Mouse (Mus musculus) left cerebral cortex, adult 8-10 months (tissue): Measurements from ENCODE around the gene Rfesd. TPM values are rescaled to one million over a fixed set of nuclear protein-coding genes. Genes with fewer than 3 reads are reported as not detected.

Source experiments
- DNase-seq, 2 experiments: peaks; one replicate each; pipeline ENCODE4 v3.0.0; 2022; ENCODE audit warnings: low spot score in 2 of 2
- total RNA-seq, 4 experiments: library from RNA; stranded (reverse); gene quantifications; 2 replicates each; pipeline ENCODE4 v1.2.4; 2022

Rfesd gene
- total RNA-seq, 4 experiments from 2014 or later = 18.1 to 20.2 (median 19.4) TPM

DNA sequence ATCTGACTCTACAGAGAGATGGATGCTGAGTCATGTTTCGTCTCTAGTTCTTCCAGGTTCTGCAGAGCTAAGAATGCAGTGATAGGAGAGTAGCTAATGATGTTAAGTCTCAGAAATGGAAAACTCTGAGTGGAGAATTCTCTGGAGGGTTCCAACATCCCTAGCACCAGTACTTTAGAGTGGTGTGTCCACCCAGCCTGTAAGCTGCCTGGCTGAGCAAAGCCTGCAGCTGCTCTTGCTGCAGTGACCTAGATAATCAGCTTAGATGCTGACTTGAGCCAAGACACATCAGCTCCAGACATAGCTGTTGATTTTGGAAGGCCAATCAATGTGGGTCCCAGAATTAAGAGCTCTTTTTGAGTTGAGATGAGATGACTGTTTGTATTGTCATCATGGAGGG lies 30.4 kb downstream of the Rfesd start:
- peak in 1 of 2 experiments; percentile 25 for DNase-seq

- no peak for DNase-seq
These were observed 36.6 kb downstream of the Rfesd start for GRCm38 (mm10) chr13:75981901-75982300.

- DNase-seq = no peak
These were observed 41.9 kb downstream of the Rfesd start for GRCm38 (mm10) chr13:75976649-75977048.

DNA sequence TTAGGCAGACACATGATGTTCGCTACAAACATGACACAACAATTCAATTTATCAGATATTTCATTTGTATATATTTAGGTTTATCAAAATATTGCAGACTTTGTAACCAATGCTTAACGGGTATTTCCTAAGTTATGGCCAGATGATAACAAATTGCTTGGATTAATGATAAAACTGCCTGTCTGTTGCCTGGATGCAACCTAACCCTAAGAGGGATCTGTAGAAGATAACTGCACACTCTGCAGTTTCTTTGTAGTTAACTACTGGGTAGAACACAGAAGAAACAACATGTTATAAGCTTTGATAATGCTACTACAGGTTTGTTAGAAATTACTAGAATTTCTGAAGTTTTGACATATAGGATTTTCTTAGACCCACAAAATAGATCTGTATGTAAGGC lies 42.3 kb downstream of the Rfesd start:
- DNase-seq = no peak

GRCm38 (mm10) chr13:75975629-75976028 lies 42.9 kb downstream of the Rfesd start:
- DNase-seq = no peak

DNA sequence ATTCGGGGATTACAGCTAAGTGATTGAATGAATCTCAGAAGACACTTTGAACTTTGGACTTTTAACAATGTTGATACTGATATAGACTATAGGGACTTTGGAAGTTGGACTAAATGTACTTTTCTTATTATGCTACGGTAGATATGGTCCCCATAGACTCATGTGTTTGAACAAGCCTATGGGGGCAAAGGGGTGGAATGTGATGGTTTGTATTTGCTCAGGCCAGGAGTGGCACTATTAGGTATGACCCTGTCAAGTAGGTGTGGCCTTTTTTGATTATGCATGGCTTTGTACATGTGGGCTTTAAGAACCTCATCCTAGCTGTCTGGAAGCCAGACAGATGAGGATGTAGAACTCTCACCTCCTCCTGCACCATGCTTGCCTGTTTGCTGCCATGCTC lies 44.0 kb downstream of the Rfesd start:
- no peak for DNase-seq

DNA sequence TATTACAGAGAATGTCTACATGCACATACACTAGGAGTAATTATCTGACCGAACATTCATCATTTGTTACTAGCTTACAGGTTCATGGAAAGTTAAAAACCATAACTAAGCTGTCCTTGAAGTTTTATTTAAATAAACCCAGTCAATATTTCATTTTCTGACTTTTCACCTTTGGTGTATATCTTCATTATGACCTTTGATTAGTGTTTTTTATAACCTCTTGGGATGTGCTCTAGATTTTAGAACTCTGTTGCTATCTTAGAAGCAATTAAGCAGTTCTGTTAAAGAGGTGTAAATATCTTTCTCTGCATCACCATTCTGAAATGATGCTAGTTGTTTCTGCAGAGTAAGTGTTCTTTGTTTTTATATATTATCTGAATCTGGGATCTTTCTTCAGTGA lies 51.7 kb downstream of the Rfesd start, which contains the start of gene Spata9:
Gene Spata9, plus strand, starts transcription at position 301 of the 400 bp plus-strand sequence.
- no peak for DNase-seq

DNA sequence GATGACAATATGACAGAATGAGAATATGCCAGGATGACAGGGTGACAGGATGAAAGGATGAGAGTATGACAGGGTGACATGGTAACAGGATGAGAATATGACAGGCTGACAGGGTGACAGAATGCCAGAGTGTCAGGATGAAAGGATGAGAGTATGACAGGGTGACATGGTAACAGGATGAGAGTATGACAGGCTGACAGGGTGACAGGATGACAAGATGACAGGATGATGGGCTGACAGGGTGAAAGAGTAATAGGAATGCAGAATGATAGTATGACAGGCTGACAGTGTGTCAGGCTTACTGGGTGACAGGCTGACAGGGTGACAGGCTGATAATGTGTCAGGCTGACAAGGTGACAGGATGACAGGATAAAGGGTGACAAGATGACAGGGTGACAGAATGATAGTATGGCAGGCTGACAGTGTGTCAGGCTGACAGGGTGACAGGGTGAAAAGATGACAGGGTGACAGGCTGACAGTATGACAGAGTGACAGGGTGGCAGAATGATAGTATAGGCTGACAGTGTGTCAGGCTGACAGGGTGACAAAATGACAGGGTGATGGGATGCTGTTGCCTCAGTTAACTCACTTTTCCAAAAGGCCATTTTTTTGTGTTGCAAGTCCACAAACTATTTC lies 63.0 kb downstream of the Rfesd start:
- no peak for DNase-seq

Other genes starting within 250 kb of the Rfesd start
- 10 to 100 TPM; 48.1 to 55.0 (median 52.4) TPM for gene Glrx, start 178.9 kb downstream of the Rfesd start, total RNA-seq
- gene Rhobtb3, start 74.8 kb downstream of the Rfesd start, total RNA-seq = 10 to 100 TPM; 16.9 to 19.9 (median 19.5) TPM
- gene Spata9, start 51.6 kb downstream of the Rfesd start, total RNA-seq = under 1 TPM in 3 of 4 experiments, not detected in 1; 0.35 to 0.80 (median 0.53) TPM
- gene Gpr150, start 38.3 kb upstream of the Rfesd start, total RNA-seq = 1 to 10 TPM; 4.8 to 6.0 (median 5.3) TPM
- 10 to 100 TPM in 1 of 4 experiments, 1 to 10 TPM in 3; 5.3 to 10.1 (median 6.9) TPM for gene Arsk, start 79.9 kb upstream of the Rfesd start, total RNA-seq
- gene Ttc37, start 80.0 kb upstream of the Rfesd start, total RNA-seq = 10 to 100 TPM; 16.0 to 20.9 (median 18.9) TPM